Mouse (Mus musculus) liver, adult 2 months (tissue): ENCODE data around the gene Mansc1.

ENCODE experiments used
- CTCF ChIP-seq: fragments of 200-500 bp; IDR thresholded peaks from 2 replicates; pipeline ENCODE4 v1.5.1; 2011; ENCODE audit warnings: low read depth, low read length, control low read depth
- POLR2A ChIP-seq: fragments of 200-500 bp; IDR thresholded peaks from 2 replicates; pipeline ENCODE4 v1.6.1; 2011; ENCODE audit warnings: low read length, control low read depth; ENCODE audit not compliant: insufficient read depth; ENCODE audit errors: extremely low read depth

- peak; percentile 80 for TF ChIP-seq POLR2A
- TF ChIP-seq CTCF, result no peak
These were observed 65.3 kb downstream of the Mansc1 start, which contains the start of gene Lrp6 for GRCm38 (mm10) chr6:134566818-134567485.
